Comparison of ENCODE assay signal across 23 mouse cellular contexts in genomic region chr16:22708768-22709167, GRCm38 (mm10). TPM values are rescaled to one million over a fixed set of nuclear protein-coding genes. Genes with fewer than 3 reads are reported as not detected.
DNase-seq lines count a peak whose midpoint lies in the region; ATAC-seq lines count a peak whose summit lies in the region.
"Had no signal": no experiment of that assay in that cellular context is flagged by ENCODE, and none has a peak within 500 bp of the region (broad histone marks: within the 10 kb centered on the region; RNA-seq: fewer than 3 reads in every experiment).

No protein-coding gene starts in this region.

- 0 out of 2 replicates have a peak overlapping the region, but pooled peaks have one; percentile 8 for H3K27ac ChIP-seq in heart, embryonic 10.5 days
- H3K27ac ChIP-seq in heart, embryonic 11.5 days (ENCODE audit: low read depth, low read length) = no peak overlapping the region
- H3K27ac ChIP-seq in lung, embryonic 15.5 days = no peak overlapping the region
- H3K27ac ChIP-seq in hindbrain, embryonic 12.5 days = no peak overlapping the region
- H3K27ac ChIP-seq: embryonic facial prominence, embryonic 13.5 days; forebrain, embryonic 12.5 days; hindbrain, embryonic 10.5 days had no signal

- no peaks in the 10 kb centered on the region for H3K36me3 ChIP-seq in heart, embryonic 10.5 days
- no peaks in the 10 kb centered on the region for H3K36me3 ChIP-seq in heart, embryonic 11.5 days (ENCODE audit: control insufficient read depth, insufficient read depth, low read length)
- H3K36me3 ChIP-seq in lung, embryonic 15.5 days = no peaks in the 10 kb centered on the region
- H3K36me3 ChIP-seq in hindbrain, embryonic 12.5 days = no peaks in the 10 kb centered on the region
- H3K36me3 ChIP-seq: embryonic facial prominence, embryonic 13.5 days; forebrain, embryonic 12.5 days; G1E; heart, embryonic 12.5 days; hindbrain, embryonic 10.5 days had no signal

- no peaks in the 10 kb centered on the region for H3K9me3 ChIP-seq in heart, embryonic 10.5 days
- no peaks in the 10 kb centered on the region for H3K9me3 ChIP-seq in heart, embryonic 11.5 days (replicated peaks; ENCODE audit: control insufficient read depth, low read length)
- H3K9me3 ChIP-seq in lung, embryonic 15.5 days = no peaks in the 10 kb centered on the region
- H3K9me3 ChIP-seq in hindbrain, embryonic 12.5 days (replicated peaks) = no peaks in the 10 kb centered on the region
- H3K9me3 ChIP-seq: embryonic facial prominence, embryonic 13.5 days; forebrain, embryonic 12.5 days; G1E; heart, embryonic 12.5 days; hindbrain, embryonic 10.5 days had no signal

- no peak for ATAC-seq in heart, embryonic 11.5 days (replicated peaks; ENCODE audit: insufficient number of reproducible peaks, low FRiP score, low TSS enrichment)
- peak; percentile 57; the same call in 1 of the 2 replicates for ATAC-seq in lung, embryonic 15.5 days (ENCODE audit: borderline replicate concordance, extremely low read depth, low FRiP score, low TSS enrichment)
- no peak for ATAC-seq in hindbrain, embryonic 12.5 days (ENCODE audit: low FRiP score)
- ATAC-seq: CD4-positive, CD25-positive, alpha-beta regulatory T cell, adult 4 months; forebrain, embryonic 16.5 days; hindbrain, embryonic 16.5 days; inflammation-experienced regulatory T-cells, adult 6 months had no signal

- 42% methylated on average over 9 of the region's 9 CpGs for WGBS in heart, embryonic 10.5 days
- 46% methylated on average over 9 of the region's 9 CpGs for WGBS in heart, embryonic 11.5 days (ENCODE audit: insufficient replicate concordance)
- 51% methylated on average over 9 of the region's 9 CpGs for WGBS in lung, embryonic 15.5 days
- 66% methylated on average over 9 of the region's 9 CpGs for WGBS in hindbrain, embryonic 12.5 days

- no peak for DNase-seq in heart, embryonic 10.5 days (ENCODE audit: low spot score)
- no peak for DNase-seq in lung, postnatal 4 days
- DNase-seq in testis, postnatal 10 days (ENCODE audit: low spot score) = peak; percentile 45
- no peak for DNase-seq in testis, postnatal 14 days (ENCODE audit: low spot score)
- DNase-seq: adrenal gland, adult 8-10 months; adrenal gland, postnatal 36 days; B cell, adult 2 months; cerebellum, adult 11 months; cerebellum, postnatal 10 days; gastrocnemius, postnatal 10 days; heart, adult 18-20 months had no signal

- no peaks in the 10 kb centered on the region for H3K27me3 ChIP-seq in heart, embryonic 10.5 days (ENCODE audit: insufficient read depth, poor library complexity, severe bottlenecking)
- no peaks in the 10 kb centered on the region for H3K27me3 ChIP-seq in heart, embryonic 11.5 days (ENCODE audit: control insufficient read depth, insufficient read depth, low read length)
- no peaks in the 10 kb centered on the region for H3K27me3 ChIP-seq in lung, embryonic 15.5 days
- no peaks in the 10 kb centered on the region for H3K27me3 ChIP-seq in hindbrain, embryonic 12.5 days
- H3K27me3 ChIP-seq: embryonic facial prominence, embryonic 13.5 days; forebrain, embryonic 12.5 days had no signal

- no peak overlapping the region for H3K9ac ChIP-seq in heart, embryonic 11.5 days (ENCODE audit: low read depth, low read length)
- no peak overlapping the region for H3K9ac ChIP-seq in lung, embryonic 15.5 days
- H3K9ac ChIP-seq in hindbrain, embryonic 12.5 days = no peak overlapping the region
- H3K9ac ChIP-seq: embryonic facial prominence, embryonic 13.5 days; forebrain, embryonic 12.5 days; heart, embryonic 12.5 days had no signal

- no peak overlapping the region for H3K4me3 ChIP-seq in heart, embryonic 10.5 days
- H3K4me3 ChIP-seq in heart, embryonic 11.5 days (ENCODE audit: low read depth, low read length) = no peak overlapping the region
- no peak overlapping the region for H3K4me3 ChIP-seq in lung, embryonic 15.5 days
- no peak overlapping the region for H3K4me3 ChIP-seq in hindbrain, embryonic 12.5 days
- H3K4me3 ChIP-seq: embryonic facial prominence, embryonic 13.5 days; forebrain, embryonic 12.5 days; heart, embryonic 12.5 days; hindbrain, embryonic 10.5 days had no signal

- H3K4me2 ChIP-seq in heart, embryonic 11.5 days = no peak overlapping the region
- H3K4me2 ChIP-seq in lung, embryonic 15.5 days = no peak overlapping the region
- no peak overlapping the region for H3K4me2 ChIP-seq in hindbrain, embryonic 12.5 days (replicated peaks)
- H3K4me2 ChIP-seq: embryonic facial prominence, embryonic 13.5 days; forebrain, embryonic 12.5 days; heart, embryonic 12.5 days had no signal

- peaks cover 19% of the 10 kb centered on the region for H3K4me1 ChIP-seq in heart, embryonic 10.5 days
- H3K4me1 ChIP-seq in heart, embryonic 11.5 days (ENCODE audit: control insufficient read depth, insufficient read depth, low read length) = peaks cover 7% of the 10 kb centered on the region; the same call in 1 of the 2 replicates
- H3K4me1 ChIP-seq in lung, embryonic 15.5 days = no peaks in the 10 kb centered on the region
- H3K4me1 ChIP-seq in hindbrain, embryonic 12.5 days = 0 out of 2 replicates have a peak, but pooled peaks cover 3% of the 10 kb centered on the region
- H3K4me1 ChIP-seq: forebrain, embryonic 12.5 days had no signal

RNA-seq across cellular contexts. Expression of gene Dgkg, which starts 51.7 kb away (rescaled TPM):
- polyA plus RNA-seq in heart, embryonic 10.5 days (2016; fragmentation: Nextera tagmentation; extraction: Ambion mirVana) = 0.31 and 0.49 TPM in 2 replicates
- 0.38 and 0.44 TPM in 2 replicates for polyA plus RNA-seq in heart, embryonic 11.5 days (2014; fragmentation: Nextera tagmentation; extraction: Ambion mirVana)
- 0.79 and 1.1 TPM in 2 replicates for polyA plus RNA-seq in lung, embryonic 15.5 days (2015; fragmentation: Nextera tagmentation; extraction: Ambion mirVana)
- 0.17 and 0.31 TPM in 2 replicates for polyA plus RNA-seq in hindbrain, embryonic 12.5 days (2016; fragmentation: Nextera tagmentation; extraction: Ambion mirVana)
- polyA plus RNA-seq: G1E had no signal
